In genomic region chr19:45058113-45058839, GRCm38 (mm10) we compare ENCODE assay signal across 8 mouse cellular contexts. TPM values are rescaled to one million over a fixed set of nuclear protein-coding genes. Genes with fewer than 3 reads are reported as not detected.
DNase-seq lines count a peak whose midpoint lies in the region; ATAC-seq and TF ChIP-seq lines count a peak whose summit lies in the region.

No protein-coding gene starts in this region.

- WGBS in forebrain, embryonic 12.5 days, result under 1% methylated on average over 34 of the region's 34 CpGs
- WGBS in heart, postnatal 0 days, result under 1% methylated on average over 34 of the region's 34 CpGs
- WGBS in liver, embryonic 16.5 days (ENCODE audit: insufficient replicate concordance), result under 1% methylated on average over 34 of the region's 34 CpGs
- whole genome bisulfite sequencing in neural tube, embryonic 13.5 days, result under 1% methylated on average over 34 of the region's 34 CpGs

- ATAC-seq in forebrain, embryonic 12.5 days (ENCODE audit: low FRiP score), result peak; percentile 93
- peak; percentile 92 for ATAC-seq in heart, postnatal 0 days (ENCODE audit: insufficient read depth, low read depth)
- peak; percentile 88 for ATAC-seq in liver, embryonic 16.5 days (ENCODE audit: low read depth)
- ATAC-seq in neural tube, embryonic 13.5 days (ENCODE audit: low read depth), result peak; percentile 95

- H3K27ac ChIP-seq in CH12.LX (ENCODE audit: insufficient read depth, low read depth), result peak overlapping the region; percentile 35; the same call in 1 of the 2 replicates
- peak overlapping the region; percentile 96 for H3K27ac ChIP-seq in forebrain, embryonic 12.5 days
- H3K27ac ChIP-seq in heart, postnatal 0 days (ENCODE audit: low read depth), result peak overlapping the region; percentile 96
- H3K27ac ChIP-seq in liver, embryonic 16.5 days (ENCODE audit: low read length), result peak overlapping the region; percentile 92
- peak overlapping the region; percentile 98 for H3K27ac ChIP-seq in neural tube, embryonic 13.5 days (replicated peaks)
- peak overlapping the region; percentile 83 for H3K27ac ChIP-seq in testis, adult 2 months (ENCODE audit: control insufficient read depth, insufficient read depth, low read depth, low read length)

- dilution Hi-C loops in CH12.LX (cut with MboI; ENCODE audit: extremely low pct_ligation_motif_present, extremely low pct_unique_long_range_greater_than_20kb, low sequenced_read_pairs), result no loop called here

- DNase-seq in CH12.LX (ENCODE audit: extremely low read depth), result peak; percentile 98
- DNase-seq in c-Kit-positive CD71-positive TER-119-negative erythroid progenitor cells, embryonic 14.5 days (ENCODE audit: low read depth), result peak; percentile 95
- DNase-seq in heart, postnatal 0 days (ENCODE audit: low spot score), result peak; percentile 99
- DNase-seq in kidney, postnatal 4 days, result peak; percentile 97

- peak overlapping the region; percentile 52 to 89 (median 83) for H3K4me3 ChIP-seq in CH12.LX (replicated peaks in 1 of 3; ENCODE audit: low read depth in 2 of 3, low read length in 2 of 3, poor library complexity in 1 of 3)
- peak overlapping the region; percentile 59 for H3K4me3 ChIP-seq in forebrain, embryonic 12.5 days (replicated peaks)
- peak overlapping the region; percentile 61 for H3K4me3 ChIP-seq in heart, postnatal 0 days (ENCODE audit: low read depth, low read length)
- H3K4me3 ChIP-seq in liver, embryonic 16.5 days (ENCODE audit: low read depth, low read length), result peak overlapping the region; percentile 73
- H3K4me3 ChIP-seq in neural tube, embryonic 13.5 days, result peak overlapping the region; percentile 65
- H3K4me3 ChIP-seq in testis, adult 2 months (ENCODE audit: control insufficient read depth, low read depth, low read length), result peak overlapping the region; percentile 78

- in situ Hi-C loops in CH12.LX (cut with MboI; ENCODE audit: low pct_ligation_motif_present, low pct_unique_long_range_greater_than_20kb, low sequenced_read_pairs), result loop anchor here (10.0 kb wide), 1 partner anchor 97 kb away; the partner anchor contains the start of gene Tlx1

- TF ChIP-seq POLR2A in CH12.LX (IDR thresholded peaks at IDR 0.05; ENCODE audit: low read depth, low read length), result peak; percentile 77
- TF ChIP-seq POLR2A in testis, adult 2 months (IDR thresholded peaks at IDR 0.05; ENCODE audit: control insufficient read depth, low read depth, low read length), result peak; percentile 75

- no peaks in the 10 kb centered on the region for H3K9me3 ChIP-seq in CH12.LX (replicated peaks; ENCODE audit: low read length)
- no peaks in the 10 kb centered on the region for H3K9me3 ChIP-seq in forebrain, embryonic 12.5 days
- H3K9me3 ChIP-seq in heart, postnatal 0 days (replicated peaks; ENCODE audit: control insufficient read depth, low read length), result no peaks in the 10 kb centered on the region
- H3K9me3 ChIP-seq in liver, embryonic 16.5 days (replicated peaks; ENCODE audit: control insufficient read depth, low read length), result no peaks in the 10 kb centered on the region
- no peaks in the 10 kb centered on the region for H3K9me3 ChIP-seq in neural tube, embryonic 13.5 days

- peaks cover 0 to 16% of the 10 kb centered on the region in 2 experiments; a peak in 3 of 4 replicates for H3K4me1 ChIP-seq in CH12.LX (ENCODE audit: control insufficient read depth in 1 of 2, insufficient read depth in 2 of 2)
- peaks cover 21% of the 10 kb centered on the region for H3K4me1 ChIP-seq in forebrain, embryonic 12.5 days
- H3K4me1 ChIP-seq in heart, postnatal 0 days (ENCODE audit: control insufficient read depth, insufficient read depth), result peaks cover 12% of the 10 kb centered on the region
- H3K4me1 ChIP-seq in liver, embryonic 16.5 days (ENCODE audit: control insufficient read depth, low read depth, low read length), result peaks cover 32% of the 10 kb centered on the region
- H3K4me1 ChIP-seq in neural tube, embryonic 13.5 days (replicated peaks), result peaks cover 30% of the 10 kb centered on the region
- H3K4me1 ChIP-seq in testis, adult 2 months (ENCODE audit: control insufficient read depth, insufficient read depth, low read length), result peaks cover 3% of the 10 kb centered on the region

- TF ChIP-seq CTCF in CH12.LX (conservative IDR thresholded peaks at IDR 0.05 in 1 of 2, IDR thresholded peaks at IDR 0.05 in 1 of 2; ENCODE audit: low read depth in 2 of 2, low read length in 2 of 2), result no peak
- TF ChIP-seq CTCF in heart, postnatal 0 days (IDR thresholded peaks at IDR 0.05; ENCODE audit: low read depth), result no peak
- TF ChIP-seq CTCF in testis, adult 2 months (IDR thresholded peaks at IDR 0.05; ENCODE audit: control insufficient read depth, insufficient read depth, insufficient replicate concordance, low read depth, low read length), result no peak

- TF ChIP-seq EP300 in CH12.LX (IDR thresholded peaks at IDR 0.05; ENCODE audit: low read length), result no peak
- peak; percentile 64; the same call in 1 of the 2 replicates for TF ChIP-seq EP300 in heart, postnatal 0 days (IDR thresholded peaks at IDR 0.05; ENCODE audit: low read depth)

- no peaks in the 10 kb centered on the region for H3K27me3 ChIP-seq in CH12.LX (replicated peaks)
- peaks cover 3% of the 10 kb centered on the region; the same call in 1 of the 2 replicates for H3K27me3 ChIP-seq in forebrain, embryonic 12.5 days
- H3K27me3 ChIP-seq in heart, postnatal 0 days (ENCODE audit: control insufficient read depth, insufficient read depth, low read length), result no peaks in the 10 kb centered on the region
- no peaks in the 10 kb centered on the region for H3K27me3 ChIP-seq in liver, embryonic 16.5 days (ENCODE audit: control insufficient read depth, insufficient read depth, low read depth, low read length)
- H3K27me3 ChIP-seq in neural tube, embryonic 13.5 days, result no peaks in the 10 kb centered on the region
- no peaks in the 10 kb centered on the region for H3K27me3 ChIP-seq in testis, adult 2 months (ENCODE audit: control insufficient read depth, insufficient read depth, low read length)

- peak overlapping the region; percentile 78 for H3K4me2 ChIP-seq in CH12.LX (ENCODE audit: insufficient read depth, low read depth, poor library complexity, severe bottlenecking)
- peak overlapping the region; percentile 72 for H3K4me2 ChIP-seq in forebrain, embryonic 12.5 days
- peak overlapping the region; percentile 82 for H3K4me2 ChIP-seq in heart, postnatal 0 days (ENCODE audit: low read depth, low read length)
- peak overlapping the region; percentile 91 for H3K4me2 ChIP-seq in liver, embryonic 16.5 days (ENCODE audit: low read depth, low read length)
- H3K4me2 ChIP-seq in neural tube, embryonic 13.5 days, result peak overlapping the region; percentile 92

- no peak for TF ChIP-seq RAD21 in CH12.LX (IDR thresholded peaks at IDR 0.05; ENCODE audit: low read depth, low read length)

- peak overlapping the region; percentile 94 for H3K9ac ChIP-seq in CH12.LX (ENCODE audit: insufficient read depth, low read depth)
- H3K9ac ChIP-seq in forebrain, embryonic 12.5 days, result peak overlapping the region; percentile 81
- H3K9ac ChIP-seq in heart, postnatal 0 days (replicated peaks; ENCODE audit: low read depth, low read length), result peak overlapping the region; percentile 77
- peak overlapping the region; percentile 83 for H3K9ac ChIP-seq in liver, embryonic 16.5 days (ENCODE audit: low read depth, low read length)
- H3K9ac ChIP-seq in neural tube, embryonic 13.5 days, result peak overlapping the region; percentile 94

- H3K36me3 ChIP-seq in CH12.LX (replicated peaks in 1 of 2; ENCODE audit: control insufficient read depth in 1 of 2, insufficient read depth in 1 of 2, low read length in 1 of 2), result peaks cover 8 to 19% of the 10 kb centered on the region in 2 experiments
- H3K36me3 ChIP-seq in forebrain, embryonic 12.5 days (replicated peaks), result peaks cover 11% of the 10 kb centered on the region
- H3K36me3 ChIP-seq in heart, postnatal 0 days (replicated peaks; ENCODE audit: control insufficient read depth, insufficient read depth, low read length), result no peaks in the 10 kb centered on the region; the same call in 1 of the 2 replicates
- H3K36me3 ChIP-seq in liver, embryonic 16.5 days (ENCODE audit: control insufficient read depth, insufficient read depth), result no peaks in the 10 kb centered on the region
- peaks cover 22% of the 10 kb centered on the region for H3K36me3 ChIP-seq in neural tube, embryonic 13.5 days
- H3K36me3 ChIP-seq in testis, adult 2 months (ENCODE audit: control insufficient read depth, insufficient read depth, low read length), result no peaks in the 10 kb centered on the region

- no peaks in the 10 kb centered on the region; the same call in 1 of the 2 replicates for H3K79me2 ChIP-seq in CH12.LX (replicated peaks; ENCODE audit: control insufficient read depth, extremely low read depth, insufficient read depth, poor library complexity, severe bottlenecking)

RNA-seq across cellular contexts. Expression of gene Sfxn3, which starts 11.0 kb away (rescaled TPM):
- total RNA-seq in CH12.LX (2012; rRNA removed), result 2.4 and 3.6 TPM in 2 replicates
- 0.95 and 1.4 TPM in 2 replicates for total RNA-seq in CH12.LX (2014; rRNA removed)
- polyA plus RNA-seq in CH12.LX (2012; ENCODE audit: insufficient read length, low read depth), result 3.1 and 4.2 TPM in 2 replicates
- polyA plus RNA-seq in forebrain, embryonic 12.5 days (2016; fragmentation: Nextera tagmentation; extraction: Ambion mirVana), result 30.3 and 30.4 TPM in 2 replicates
- total RNA-seq in heart, postnatal 0 days (2014; rRNA removed; ENCODE audit: low replicate concordance), result 12.8 and 16.2 TPM in 2 replicates
- polyA plus RNA-seq in heart, postnatal 0 days (2015; fragmentation: Nextera tagmentation; extraction: Ambion mirVana), result 11.3 and 12.4 TPM in 2 replicates
- polyA plus RNA-seq in liver, embryonic 16.5 days (2015; fragmentation: Nextera tagmentation; extraction: Ambion mirVana), result 2.9 and 3.5 TPM in 2 replicates
- polyA plus RNA-seq in neural tube, embryonic 13.5 days (2015; fragmentation: Nextera tagmentation; extraction: Ambion mirVana), result 61.0 and 65.3 TPM in 2 replicates
- polyA plus RNA-seq in testis, adult 2 months (2012; rRNA removed), result 16.3 and 20.7 TPM in 2 replicates

RNA-seq across cellular contexts. Expression of gene Pdzd7, which starts 12.8 kb away (rescaled TPM):
- total RNA-seq in CH12.LX (2012; rRNA removed), result 0.04 and 0.17 TPM in 2 replicates
- total RNA-seq in CH12.LX (2014; rRNA removed), result 0.12 and 0.20 TPM in 2 replicates
- polyA plus RNA-seq in CH12.LX (2012; ENCODE audit: insufficient read length, low read depth), result 0.15 TPM in 1 of 2 replicates, not detected in the other
- 0.45 and 0.50 TPM in 2 replicates for polyA plus RNA-seq in forebrain, embryonic 12.5 days (2016; fragmentation: Nextera tagmentation; extraction: Ambion mirVana)
- 0.65 TPM in 1 of 2 replicates, not detected in the other for total RNA-seq in heart, postnatal 0 days (2014; rRNA removed; ENCODE audit: low replicate concordance)
- polyA plus RNA-seq in heart, postnatal 0 days (2015; fragmentation: Nextera tagmentation; extraction: Ambion mirVana), result 0.10 and 0.11 TPM in 2 replicates
- not detected in 2 replicates for polyA plus RNA-seq in liver, embryonic 16.5 days (2015; fragmentation: Nextera tagmentation; extraction: Ambion mirVana)
- 1.0 and 1.4 TPM in 2 replicates for polyA plus RNA-seq in neural tube, embryonic 13.5 days (2015; fragmentation: Nextera tagmentation; extraction: Ambion mirVana)
- polyA plus RNA-seq in testis, adult 2 months (2012; rRNA removed), result 1.0 and 1.1 TPM in 2 replicates

RNA-seq across cellular contexts. Expression of gene Kazald1, which starts 16.8 kb away (rescaled TPM):
- total RNA-seq in CH12.LX (2012; rRNA removed) (0.63 and 1.2 TPM in 2 replicates), CH12.LX (2014; rRNA removed) (0.23 and 0.27 TPM in 2 replicates)
- 0.31 and 0.44 TPM in 2 replicates for polyA plus RNA-seq in CH12.LX (2012; ENCODE audit: insufficient read length, low read depth)
- 0.86 and 0.95 TPM in 2 replicates for polyA plus RNA-seq in forebrain, embryonic 12.5 days (2016; fragmentation: Nextera tagmentation; extraction: Ambion mirVana)
- 0.35 and 21.7 TPM in 2 replicates for total RNA-seq in heart, postnatal 0 days (2014; rRNA removed; ENCODE audit: low replicate concordance)
- polyA plus RNA-seq in heart, postnatal 0 days (2015; fragmentation: Nextera tagmentation; extraction: Ambion mirVana), result 10.3 and 14.1 TPM in 2 replicates
- polyA plus RNA-seq in liver, embryonic 16.5 days (2015; fragmentation: Nextera tagmentation; extraction: Ambion mirVana), result 0.18 and 0.35 TPM in 2 replicates
- polyA plus RNA-seq in neural tube, embryonic 13.5 days (2015; fragmentation: Nextera tagmentation; extraction: Ambion mirVana), result 1.9 and 2.5 TPM in 2 replicates
- 5.3 and 6.1 TPM in 2 replicates for polyA plus RNA-seq in testis, adult 2 months (2012; rRNA removed)

RNA-seq across cellular contexts. Expression of gene Lzts2, which starts 44.1 kb away (rescaled TPM):
- total RNA-seq in CH12.LX (2012; rRNA removed), result 17.5 and 22.1 TPM in 2 replicates
- total RNA-seq in CH12.LX (2014; rRNA removed), result 0.68 and 0.73 TPM in 2 replicates
- 2.2 and 3.1 TPM in 2 replicates for polyA plus RNA-seq in CH12.LX (2012; ENCODE audit: insufficient read length, low read depth)
- polyA plus RNA-seq in forebrain, embryonic 12.5 days (2016; fragmentation: Nextera tagmentation; extraction: Ambion mirVana), result 48.7 and 51.4 TPM in 2 replicates
- total RNA-seq in heart, postnatal 0 days (2014; rRNA removed; ENCODE audit: low replicate concordance), result 76.5 and 127 TPM in 2 replicates
- 29.7 TPM in 2 replicates for polyA plus RNA-seq in heart, postnatal 0 days (2015; fragmentation: Nextera tagmentation; extraction: Ambion mirVana)
- 4.6 and 4.7 TPM in 2 replicates for polyA plus RNA-seq in liver, embryonic 16.5 days (2015; fragmentation: Nextera tagmentation; extraction: Ambion mirVana)
- polyA plus RNA-seq in neural tube, embryonic 13.5 days (2015; fragmentation: Nextera tagmentation; extraction: Ambion mirVana), result 29.1 and 30.8 TPM in 2 replicates
- 36.2 and 42.3 TPM in 2 replicates for polyA plus RNA-seq in testis, adult 2 months (2012; rRNA removed)

RNA-seq across cellular contexts. Expression of gene Mrpl43, which starts 52.0 kb away (rescaled TPM):
- total RNA-seq in CH12.LX (2012; rRNA removed) (72.7 and 76.6 TPM in 2 replicates), CH12.LX (2014; rRNA removed) (63.5 and 72.7 TPM in 2 replicates)
- polyA plus RNA-seq in CH12.LX (2012; ENCODE audit: insufficient read length, low read depth), result 75.1 and 77.9 TPM in 2 replicates
- polyA plus RNA-seq in forebrain, embryonic 12.5 days (2016; fragmentation: Nextera tagmentation; extraction: Ambion mirVana), result 71.0 and 75.8 TPM in 2 replicates
- 75.4 and 76.4 TPM in 2 replicates for total RNA-seq in heart, postnatal 0 days (2014; rRNA removed; ENCODE audit: low replicate concordance)
- polyA plus RNA-seq in heart, postnatal 0 days (2015; fragmentation: Nextera tagmentation; extraction: Ambion mirVana), result 82.5 and 83.7 TPM in 2 replicates
- 27.0 and 29.0 TPM in 2 replicates for polyA plus RNA-seq in liver, embryonic 16.5 days (2015; fragmentation: Nextera tagmentation; extraction: Ambion mirVana)
- polyA plus RNA-seq in neural tube, embryonic 13.5 days (2015; fragmentation: Nextera tagmentation; extraction: Ambion mirVana), result 84.9 and 94.8 TPM in 2 replicates
- polyA plus RNA-seq in testis, adult 2 months (2012; rRNA removed), result 43.4 and 46.8 TPM in 2 replicates

Comparison
In these comparisons a context has a peak if more than half of its experiments do, and no peak if none do; other contexts are left out.
1. Peak in every context shown above with its lines: DNase-seq, ATAC-seq, H3K4me3 ChIP-seq and H3K27ac ChIP-seq.
2. H3K27ac ChIP-seq: peak in every context shown above with its lines; median percentile 98 in neural tube, embryonic 13.5 days; 96 in forebrain, embryonic 12.5 days; 96 in heart, postnatal 0 days; 92 in liver, embryonic 16.5 days; 83 in testis, adult 2 months; 35 in CH12.LX.